Mouse (Mus musculus): ENCODE data around the gene Zfp583. TPM values are rescaled to one million over a fixed set of nuclear protein-coding genes. Genes with fewer than 3 reads are reported as not detected.
"Not testable (repeated sequence)": the region's sequence is repeated elsewhere in the genome, so short reads cannot be mapped to it uniquely, and the experiment has no call there.

Zfp583 gene
- total RNA-seq (2021): 10 to 100 TPM in 1 of 2 experiments, 1 to 10 TPM in 1; 9.8 to 10.1 TPM
- long read RNA-seq, partial matches to known transcripts: 0 of 4 reads
- long read RNA-seq, other reads (novel, unspliced or antisense): 2 of 4 reads

- peak; percentile 86 to 91 for DNase-seq (ENCODE audit: low spot score in 2 of 2)
Observed at GRCm38 (mm10) chr7:6331233-6331956, at the start of gene Zfp583. Gene Zfp583, minus strand, starts transcription at chr7:6331285.

DNA sequence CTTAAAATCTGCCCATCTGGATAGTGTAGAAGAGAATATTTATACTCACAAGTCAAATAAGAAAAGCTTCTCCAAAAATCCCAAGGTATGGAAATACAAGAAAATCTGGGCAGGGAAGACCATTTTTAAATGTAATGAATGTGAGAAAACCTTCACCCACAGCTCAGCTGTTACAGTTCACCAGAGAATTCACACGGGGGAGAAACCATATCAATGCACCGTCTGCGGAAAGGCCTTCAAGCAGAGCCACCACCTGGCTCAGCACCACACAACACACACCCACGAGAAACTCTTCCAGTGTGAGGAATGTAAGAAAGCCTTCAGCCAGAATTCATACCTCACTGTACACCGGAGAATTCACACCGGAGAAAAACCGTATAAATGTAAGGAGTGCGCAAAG lies 47.4 kb upstream of the Zfp583 start:
- peak; percentile 40 to 78 for DNase-seq (ENCODE audit: low spot score in 2 of 2)

DNA sequence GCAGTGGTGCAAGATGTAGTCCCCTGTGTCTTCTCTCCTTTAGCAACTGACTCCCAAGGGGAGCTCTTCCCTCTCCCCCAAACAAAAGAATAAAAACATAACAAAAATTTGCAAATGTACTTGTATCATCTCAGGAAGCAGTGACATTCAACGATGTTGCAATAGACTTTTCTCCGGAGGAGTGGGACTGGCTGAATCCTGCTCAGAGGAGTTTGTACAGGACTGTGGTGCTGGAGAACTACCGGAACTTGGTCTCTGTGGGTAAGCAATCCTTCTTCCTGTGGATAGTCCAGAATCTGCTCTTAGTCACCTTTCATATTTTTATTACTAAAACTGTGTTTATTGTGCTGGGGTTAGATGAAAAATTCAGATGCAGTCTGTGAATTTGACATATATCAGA lies 41.9 kb upstream of the Zfp583 start:
- no peak for DNase-seq (ENCODE audit: low spot score in 2 of 2)

- DNase-seq (ENCODE audit: low spot score in 2 of 2): no peak
Observed at GRCm38 (mm10) chr7:6369460-6369859, 38.4 kb upstream of the Zfp583 start.

DNA sequence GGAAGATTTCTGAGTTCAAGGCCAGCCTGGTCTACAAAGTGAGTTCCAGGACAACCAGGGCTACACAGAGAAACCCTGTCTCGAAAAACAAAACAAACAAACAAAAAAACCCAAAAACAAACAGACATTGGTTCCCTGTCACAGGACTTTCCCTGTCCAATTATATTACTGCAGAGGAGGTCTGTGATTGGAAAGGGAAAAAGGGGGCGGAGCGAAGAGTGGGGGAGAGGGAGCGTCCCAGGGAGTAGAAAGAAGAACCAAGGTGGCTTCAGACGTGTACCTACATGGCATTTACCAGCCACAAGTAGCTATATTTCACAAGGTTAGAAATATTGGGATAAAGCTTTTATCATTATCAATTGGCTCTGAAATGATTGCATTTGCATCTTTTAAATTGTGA lies 37.1 kb upstream of the Zfp583 start:
- not testable (repeated sequence) for DNase-seq (ENCODE audit: low spot score in 2 of 2)

DNA sequence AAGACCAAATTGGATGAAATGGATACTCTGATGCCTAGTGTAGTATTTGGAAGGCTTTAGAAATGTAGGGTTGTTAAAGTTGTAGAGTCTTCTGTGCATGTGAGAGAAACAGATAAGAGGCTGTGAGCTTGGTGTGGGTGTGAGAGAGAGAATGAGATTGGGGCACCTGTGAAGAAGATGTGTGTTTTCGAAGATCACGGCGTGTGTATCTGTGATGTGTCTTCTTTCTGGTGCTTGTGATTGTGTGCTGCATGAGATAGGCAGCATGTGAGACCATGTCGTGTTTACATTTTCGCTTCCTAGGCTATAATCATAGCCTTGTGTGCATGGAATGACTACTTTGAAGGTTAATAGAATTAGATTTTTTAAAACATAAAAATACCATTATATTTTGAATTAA lies 36.1 kb upstream of the Zfp583 start:
- DNase-seq (ENCODE audit: low spot score in 2 of 2): no peak

DNA sequence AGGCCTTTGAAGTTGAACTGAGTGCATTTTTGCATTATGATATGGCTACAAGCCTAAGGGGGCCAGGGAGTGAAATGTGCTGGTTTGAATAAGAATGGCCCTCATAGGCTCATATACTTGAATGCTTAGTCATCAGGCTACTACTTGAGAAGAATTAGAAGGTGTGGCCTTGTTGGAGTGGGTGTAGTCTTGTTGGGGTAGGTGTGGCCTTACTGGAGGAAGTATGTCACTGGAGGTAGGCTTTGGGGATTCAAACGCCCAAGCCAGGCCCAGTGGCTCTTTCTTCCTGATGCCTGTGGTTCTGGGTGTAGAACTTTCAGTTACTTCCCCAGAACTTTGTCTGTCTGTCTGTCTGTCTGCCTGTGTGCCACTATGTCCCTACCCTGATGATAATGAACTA lies 33.7 kb upstream of the Zfp583 start:
- DNase-seq (ENCODE audit: low spot score in 2 of 2): no peak

- DNase-seq (ENCODE audit: low spot score in 2 of 2): peak in 1 of 2 experiments; percentile 92
Observed at GRCm38 (mm10) chr7:6363047-6363488, 32.0 kb upstream of the Zfp583 start, which contains the start of gene Zfp78. Gene Zfp78, plus strand, starts transcription at chr7:6363280.

DNA sequence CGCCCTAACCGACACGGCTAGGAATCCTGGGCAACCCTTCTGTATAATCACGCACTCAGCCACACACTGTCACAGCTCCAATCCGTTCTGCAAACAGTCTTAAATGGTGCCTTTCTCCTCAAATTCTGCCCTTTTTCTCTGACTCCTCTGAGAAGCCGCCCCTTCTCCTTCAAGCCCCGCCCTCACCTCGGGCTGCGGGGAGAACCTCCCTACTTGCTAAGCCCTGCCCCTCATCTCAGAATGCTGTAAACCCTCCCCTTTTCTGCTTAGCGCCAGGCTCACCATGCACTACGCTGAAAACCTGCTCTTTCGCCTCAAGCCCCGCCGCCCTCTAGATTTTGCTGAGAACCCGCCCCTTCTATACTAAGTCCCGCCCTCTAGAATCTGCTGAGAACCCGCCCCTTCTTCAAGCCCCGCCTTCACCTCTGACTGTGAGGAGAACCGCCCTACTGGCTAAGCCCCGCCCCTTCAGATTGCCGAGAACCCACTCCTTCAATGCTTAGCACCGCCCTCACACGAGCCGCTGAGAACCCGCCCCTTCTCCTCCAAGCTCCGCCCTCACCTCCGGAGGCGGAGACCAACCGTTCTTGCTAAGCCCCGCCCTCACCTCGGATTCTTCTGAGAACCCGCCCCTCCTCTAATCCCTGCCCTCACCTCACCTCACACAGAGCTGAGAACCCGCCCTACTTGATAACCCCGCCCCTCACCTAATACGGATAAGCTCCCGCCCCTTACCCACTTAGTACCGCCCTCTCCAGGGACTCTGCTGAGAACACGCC lies 31.4 kb upstream of the Zfp583 start:
- DNase-seq (ENCODE audit: low spot score in 2 of 2): peak; percentile 99

GRCm38 (mm10) chr7:6361756-6362155 lies 30.7 kb upstream of the Zfp583 start:
- DNase-seq (ENCODE audit: low spot score in 2 of 2): no peak

DNA sequence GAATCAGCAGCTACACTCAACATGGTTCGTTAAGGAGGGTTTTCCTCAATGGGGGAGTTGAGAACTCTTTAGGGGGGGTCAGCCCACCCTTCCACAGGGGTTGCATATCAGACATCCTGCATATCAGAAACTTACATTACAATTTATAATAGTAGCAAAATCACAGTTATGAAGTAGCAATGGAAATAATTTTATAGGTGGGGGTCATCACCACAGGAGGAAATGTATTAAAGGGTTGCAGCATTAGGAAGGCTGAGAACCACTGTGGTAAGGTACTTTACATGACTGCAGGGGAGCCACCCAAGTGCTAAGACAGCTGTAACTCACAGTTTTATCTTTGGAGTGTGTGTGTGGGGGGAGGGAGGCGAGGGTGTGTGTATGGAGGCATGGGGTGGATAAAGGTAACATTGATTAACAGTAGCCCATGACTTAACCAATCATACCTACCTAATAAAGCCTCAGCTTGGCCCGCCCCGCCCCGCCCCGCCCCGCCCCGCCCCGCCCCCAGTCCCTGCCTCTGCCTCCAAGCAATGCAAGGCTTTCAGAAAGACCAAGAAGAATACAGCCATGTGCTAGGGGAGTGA lies 29.5 kb upstream of the Zfp583 start:
- DNase-seq (ENCODE audit: low spot score in 2 of 2): no peak

DNA sequence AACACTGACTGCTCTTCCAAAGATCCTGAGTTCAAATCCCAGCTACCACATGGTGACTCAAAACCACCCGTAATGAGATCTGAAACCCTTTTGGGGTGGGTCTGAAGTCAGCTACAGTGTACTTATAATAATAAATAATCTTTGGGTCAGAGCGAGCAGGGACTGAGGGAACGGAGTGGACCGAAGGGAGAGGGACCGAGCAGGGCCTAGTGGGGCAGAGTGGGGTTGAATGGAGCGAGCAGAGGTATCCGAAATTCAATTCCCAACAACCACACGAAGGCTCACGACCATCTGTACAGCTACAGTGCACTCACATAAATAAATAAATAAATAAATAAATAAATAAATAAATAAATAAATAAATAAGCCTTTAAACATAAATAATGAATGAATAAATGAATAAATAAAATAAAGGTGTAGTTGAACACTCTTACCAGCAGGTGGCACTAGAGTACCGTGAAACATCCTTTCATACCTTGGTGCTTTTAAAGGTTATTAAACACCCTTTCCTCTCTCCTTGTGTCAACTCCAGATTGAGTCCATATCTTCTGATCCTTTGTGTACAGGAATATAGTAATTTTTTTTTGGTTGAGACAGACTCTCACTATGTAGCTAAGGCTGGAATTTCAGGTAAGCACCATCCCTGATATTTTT lies 28.0 kb upstream of the Zfp583 start:
- DNase-seq (ENCODE audit: low spot score in 2 of 2): peak in 1 of 2 experiments; percentile 46

DNA sequence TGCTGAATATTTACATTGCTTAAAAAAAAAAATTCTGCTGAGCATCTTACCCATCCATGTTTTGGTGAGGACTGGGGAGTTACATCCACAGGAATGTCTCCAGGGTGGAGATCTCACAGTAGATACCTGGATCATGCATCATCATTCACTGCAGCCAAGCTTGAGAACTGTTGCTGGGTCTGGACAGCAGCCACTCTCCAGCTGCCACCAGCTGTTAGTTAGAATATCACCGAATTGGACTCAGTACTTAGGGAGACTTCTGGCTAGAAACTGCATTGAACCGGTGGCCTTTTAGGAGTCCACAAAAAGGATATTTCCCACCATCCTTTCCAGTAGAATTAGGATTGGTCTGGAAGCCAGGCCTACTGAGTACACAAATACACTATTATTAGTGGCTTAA lies 27.0 kb upstream of the Zfp583 start:
- no peak for DNase-seq (ENCODE audit: low spot score in 2 of 2)

DNA sequence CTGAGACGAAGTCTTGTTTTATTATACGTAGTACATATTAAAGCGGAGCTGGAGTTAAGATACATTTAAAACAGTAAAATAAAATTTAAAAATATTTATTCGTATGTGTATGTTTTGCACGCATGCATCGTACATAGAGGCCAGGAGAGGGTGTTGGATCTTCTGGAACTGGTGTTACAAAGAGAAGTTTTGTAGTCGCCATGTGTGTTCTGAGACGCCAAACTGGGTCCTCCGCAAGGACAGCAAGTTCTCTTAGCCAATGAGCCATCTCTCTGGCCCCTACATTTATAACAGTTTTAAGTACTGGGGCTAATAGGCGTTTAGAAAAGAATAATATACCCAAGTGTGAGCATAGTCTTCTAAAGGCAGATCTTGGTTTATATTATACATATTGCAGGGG lies 13.0 kb upstream of the Zfp583 start:
- DNase-seq (ENCODE audit: low spot score in 2 of 2): no peak

GRCm38 (mm10) chr7:6343501-6344071 lies 12.5 kb upstream of the Zfp583 start, which contains the start of gene Gm3854:
Gene Gm3854, plus strand, starts transcription at chr7:6343759.
- peak; percentile 82 to 89 for DNase-seq (ENCODE audit: low spot score in 2 of 2)

DNA sequence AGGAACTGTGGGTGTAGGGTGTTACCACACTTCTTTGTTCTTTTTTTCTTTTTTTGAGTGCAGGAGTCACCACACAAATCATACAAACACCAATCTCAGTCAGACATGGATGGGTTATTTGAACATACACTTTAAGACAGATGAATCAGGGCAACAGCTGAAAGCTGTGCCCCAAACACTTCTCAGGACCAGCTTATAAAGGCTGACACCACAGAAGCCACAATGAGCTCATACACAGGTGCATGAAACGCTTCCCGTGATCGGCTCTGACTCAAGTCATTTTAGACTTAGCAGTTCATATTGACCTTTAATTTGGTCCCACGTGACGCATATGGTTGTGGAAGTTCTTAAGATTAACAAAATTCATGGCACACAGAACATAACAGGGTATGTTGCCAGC lies 8.8 kb upstream of the Zfp583 start:
- DNase-seq (ENCODE audit: low spot score in 2 of 2): no peak

- DNase-seq (ENCODE audit: low spot score in 2 of 2): peak; percentile 22 to 51
Observed at GRCm38 (mm10) chr7:6330458-6331232, 440 bp downstream of the Zfp583 start.

DNA sequence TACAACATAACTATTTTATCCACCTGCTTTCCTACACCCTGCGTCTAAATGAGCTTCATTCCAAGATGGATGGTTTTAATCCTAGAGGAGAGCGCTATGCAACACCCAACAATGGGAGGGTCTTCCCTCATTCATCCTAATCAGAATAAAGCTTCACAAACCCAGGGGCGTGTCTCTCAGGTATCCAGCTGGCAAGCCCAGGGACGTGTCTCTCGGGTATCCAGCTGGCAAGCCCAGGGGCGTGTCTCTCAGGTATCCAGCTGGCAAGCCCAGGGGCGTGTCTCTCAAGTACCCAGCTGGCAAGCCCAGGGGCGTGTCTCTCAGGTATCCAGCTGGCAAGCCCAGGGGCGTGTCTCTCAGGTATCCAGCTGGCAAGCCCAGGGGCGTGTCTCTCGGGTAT lies 30.3 kb downstream of the Zfp583 start:
- DNase-seq (ENCODE audit: low spot score in 2 of 2): not testable (repeated sequence)

DNA sequence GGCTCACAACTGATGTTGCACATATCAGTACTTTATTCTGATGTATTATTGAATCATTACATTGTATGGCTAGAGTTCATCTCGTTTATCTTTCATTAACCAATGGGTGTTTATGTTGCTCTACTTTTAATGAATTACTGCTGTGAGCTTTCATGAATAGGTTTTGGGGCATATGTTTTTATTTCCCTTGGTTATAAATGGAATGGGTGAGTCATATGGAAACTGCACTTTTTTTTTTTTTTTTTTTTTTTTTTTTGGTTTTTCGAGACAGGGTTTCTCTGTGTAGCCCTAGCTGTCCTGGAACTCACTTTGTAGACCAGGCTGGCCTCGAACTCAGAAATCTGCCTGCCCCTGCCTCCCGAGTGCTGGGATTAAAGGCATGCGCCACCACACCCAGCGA lies 40.0 kb downstream of the Zfp583 start:
- DNase-seq (ENCODE audit: low spot score in 2 of 2): not testable (repeated sequence)

DNA sequence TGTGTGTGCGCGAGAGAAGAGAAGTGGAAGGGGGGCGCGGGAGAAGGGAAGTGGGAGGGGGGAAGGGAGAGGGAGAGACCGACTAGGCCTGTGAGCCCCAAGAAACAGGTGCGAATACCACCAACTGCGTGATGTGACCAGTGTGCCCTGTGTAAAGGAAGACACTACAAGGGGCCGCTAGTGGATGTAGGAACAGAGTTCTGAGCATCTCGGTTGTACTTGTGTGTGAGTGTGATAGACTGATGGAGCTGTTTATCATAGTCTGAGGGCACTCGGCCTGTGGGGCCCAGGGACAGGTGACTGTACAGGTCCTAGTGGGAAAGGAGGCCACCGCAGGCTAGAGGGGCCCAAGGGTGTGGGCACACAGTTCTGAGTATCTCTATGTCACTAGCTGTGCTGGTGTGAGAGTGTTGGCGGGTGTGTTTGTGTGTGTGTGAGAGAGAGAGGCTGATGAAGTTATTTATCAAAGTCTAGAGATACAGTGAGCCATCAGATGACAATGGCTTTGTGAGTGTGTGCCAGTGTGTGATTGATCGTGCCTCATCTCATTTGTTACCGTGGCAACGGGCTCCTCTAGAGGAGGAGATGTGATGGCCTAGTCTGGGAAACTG lies 44.1 kb downstream of the Zfp583 start:
- DNase-seq (ENCODE audit: low spot score in 2 of 2): peak; percentile 39 to 78

All from layer of hippocampus, adult 18-20 months (tissue).